Mouse (Mus musculus) liver, postnatal 0 days (tissue): ENCODE results near the gene Prkra.

Source experiments
- CTCF ChIP-seq: sonication (generic); IDR thresholded peaks from 2 replicates; pipeline ENCODE4 v1.5.1; 2016; ENCODE audit warnings: antibody characterized with exemption, low read depth
- EP300 ChIP-seq: IDR thresholded peaks from 2 replicates; pipeline ENCODE4 v1.6.1; 2016; ENCODE audit warnings: antibody characterized with exemption, low read depth, mild to moderate bottlenecking

GRCm38 (mm10) chr2:76686986-76687385 is 39.2 kb upstream of the Prkra start:
- no peak for TF ChIP-seq CTCF
- no peak for TF ChIP-seq EP300
